Mouse (Mus musculus) skeletal muscle tissue, adult 2 months (tissue): ENCODE data around the gene Zscan2.

Experiments
- DNase-seq: peaks from one replicate; pipeline ENCODE4 v3.0.0-alpha.2; 2012; ENCODE audit warnings: low read depth, low spot score

The Zscan2 gene

DNA sequence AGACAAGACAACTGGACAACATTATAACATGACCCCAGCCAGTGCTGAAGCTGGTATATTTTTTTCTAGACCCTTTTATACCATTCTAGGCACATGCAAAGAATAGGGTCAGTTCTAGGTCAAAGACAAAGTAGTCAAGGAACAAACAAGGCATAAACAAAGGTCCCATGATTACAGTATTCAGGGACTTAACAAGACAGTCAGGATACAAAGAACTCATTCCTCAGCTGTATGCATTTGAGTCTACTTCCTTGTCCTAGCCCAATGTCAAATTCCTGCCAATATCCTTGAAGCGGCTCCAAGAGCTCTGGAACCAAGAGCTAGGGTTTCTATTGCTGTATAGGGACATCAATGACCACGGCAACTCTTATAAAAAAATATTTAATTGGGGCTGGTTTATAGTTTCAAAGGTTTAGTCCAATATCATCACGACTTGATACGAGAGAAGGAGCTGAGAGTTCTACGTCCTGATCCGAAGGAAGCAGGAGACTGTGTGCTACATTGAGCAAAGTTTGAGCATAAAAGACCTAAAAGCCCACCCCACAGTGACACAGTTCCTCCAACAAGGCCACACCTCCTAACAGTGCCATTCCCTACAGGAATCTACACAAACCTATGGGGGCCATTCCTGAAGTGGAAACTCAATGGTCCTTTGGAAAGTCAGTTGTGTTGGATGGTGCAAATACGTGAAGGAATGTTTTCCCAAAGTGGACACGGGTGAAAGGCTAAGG lies 16.6 kb upstream of the Zscan2 start:
- DNase-seq, result no peak

DNA sequence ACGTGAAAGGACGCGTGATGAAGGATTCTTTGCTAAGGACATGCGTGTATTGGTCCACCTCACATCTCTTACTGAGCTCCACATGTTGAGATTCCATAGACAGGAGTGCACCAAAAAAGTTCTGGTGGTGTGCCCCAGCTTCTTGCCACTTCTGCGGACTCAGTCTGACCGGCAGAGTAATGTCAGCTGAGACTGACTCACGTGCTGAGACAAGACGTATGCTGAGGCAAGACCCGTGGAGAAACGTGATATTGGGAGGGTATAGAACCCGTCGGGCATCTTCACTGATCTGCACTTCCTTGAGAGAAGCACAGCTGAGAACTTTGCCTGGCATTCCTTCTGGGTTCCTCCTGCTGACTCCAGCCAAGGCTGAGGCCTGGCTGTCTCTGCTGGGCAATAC lies 16.0 kb upstream of the Zscan2 start:
- DNase-seq, result no peak

DNA sequence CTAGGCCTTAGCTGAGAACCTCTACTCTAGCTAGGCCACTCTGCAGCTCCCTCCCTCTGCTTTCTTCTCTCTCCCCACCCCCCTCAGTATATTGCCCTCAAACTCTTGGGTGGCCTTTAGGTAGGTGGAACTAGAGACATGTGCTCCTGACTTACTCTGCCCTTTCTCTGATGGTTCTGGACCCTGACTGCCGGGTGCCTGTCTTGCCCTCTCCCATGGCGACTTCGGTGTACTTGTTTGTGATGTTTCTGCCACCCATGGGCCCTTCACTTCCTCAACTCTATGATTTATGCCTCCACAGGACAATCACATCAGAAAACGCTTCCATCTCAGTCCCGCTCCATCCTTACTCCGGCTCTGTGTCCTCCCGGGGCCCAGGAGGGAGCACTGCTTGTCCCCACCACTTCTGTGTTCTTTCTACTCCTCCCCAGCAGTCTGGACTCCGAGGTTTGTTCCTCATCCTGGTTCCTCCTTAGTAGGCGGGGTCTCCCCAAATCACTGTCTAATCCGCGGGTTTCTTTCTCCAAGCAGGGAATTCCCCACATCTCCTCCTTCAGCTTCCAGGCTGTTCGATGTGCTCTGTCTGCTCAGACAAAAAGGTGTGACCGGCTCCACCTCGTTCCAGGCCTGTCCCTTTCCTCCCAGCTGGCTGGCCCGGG lies 15.0 kb upstream of the Zscan2 start:
- DNase-seq, result peak; percentile 32

DNA sequence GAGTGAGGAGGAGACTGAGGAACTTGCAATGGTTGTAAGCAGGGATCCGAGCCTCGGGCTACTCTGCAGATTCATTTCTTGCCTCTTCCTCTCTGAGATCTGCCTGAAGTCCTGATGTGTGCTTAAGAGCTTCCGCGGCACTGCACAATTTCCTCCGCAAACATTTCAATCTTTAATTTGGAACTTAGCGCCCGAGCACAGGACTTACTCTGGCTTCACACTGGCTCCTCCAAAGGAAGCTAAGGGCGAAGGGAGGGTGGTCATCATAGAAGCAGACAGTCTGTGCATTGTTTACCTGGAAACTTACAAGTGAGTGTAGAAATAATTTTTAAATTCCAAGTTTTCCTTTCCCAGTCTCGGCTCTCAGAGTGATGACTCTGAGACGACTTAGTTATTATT lies 14.4 kb upstream of the Zscan2 start:
- DNase-seq, result no peak

DNA sequence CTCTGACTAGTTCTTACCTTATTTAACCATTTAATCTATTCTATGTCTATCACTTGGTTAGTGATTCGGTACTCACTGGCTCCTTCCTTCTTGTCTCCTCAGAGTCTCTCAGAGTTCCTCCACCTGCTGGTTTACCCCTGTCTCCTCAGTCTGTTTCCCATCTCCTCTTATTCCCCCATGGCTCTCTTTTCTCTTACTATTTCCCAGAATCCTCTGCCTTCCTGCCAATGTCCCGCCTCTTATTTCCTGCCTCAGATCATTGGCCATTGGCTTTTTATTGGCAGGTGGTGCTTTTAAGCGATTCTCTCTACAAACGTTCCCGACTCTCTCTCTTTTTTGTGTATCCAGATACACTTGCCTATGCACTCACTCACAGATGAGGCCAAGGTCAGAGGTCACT lies 14.0 kb upstream of the Zscan2 start:
- no peak for DNase-seq

DNA sequence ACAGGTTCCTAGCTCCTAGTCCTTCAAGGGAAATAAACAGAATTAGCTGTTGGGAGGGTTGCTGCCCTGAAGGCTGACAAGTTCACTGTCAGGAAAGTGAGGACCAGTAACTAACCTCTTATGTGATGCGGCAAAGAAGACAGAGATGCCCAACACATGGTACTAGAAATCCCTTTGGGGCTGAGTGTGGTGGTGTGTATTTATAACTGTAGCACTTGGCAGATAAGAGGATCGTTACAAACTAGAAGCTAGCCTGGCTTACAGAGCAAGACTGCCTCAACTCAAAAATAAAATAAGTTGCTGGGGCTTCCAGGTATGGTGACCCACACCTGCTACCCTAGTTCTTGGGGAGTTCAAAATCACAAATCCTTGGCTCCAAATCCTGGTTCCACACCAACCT lies 11.5 kb upstream of the Zscan2 start:
- no peak for DNase-seq

DNA sequence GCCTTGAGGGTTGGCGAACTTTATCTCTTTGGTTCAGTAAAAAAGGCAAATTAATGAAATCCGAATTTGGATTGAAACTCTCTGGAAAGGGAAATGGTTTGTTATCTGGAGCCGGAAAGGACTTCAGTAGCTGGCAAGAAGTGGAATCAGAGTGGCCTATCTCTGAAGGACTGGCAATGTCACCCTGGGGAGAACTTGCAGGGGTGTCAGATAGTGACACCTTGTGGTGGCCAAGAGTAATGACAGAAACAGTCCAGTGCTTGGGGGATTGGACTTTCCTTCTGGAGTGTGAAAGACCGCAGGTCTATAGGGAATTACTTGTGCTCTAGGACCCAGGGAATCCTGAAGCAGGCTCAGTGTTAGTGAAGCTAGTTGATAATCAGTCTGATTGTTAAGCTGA lies 11.0 kb upstream of the Zscan2 start:
- peak; percentile 85 for DNase-seq

DNA sequence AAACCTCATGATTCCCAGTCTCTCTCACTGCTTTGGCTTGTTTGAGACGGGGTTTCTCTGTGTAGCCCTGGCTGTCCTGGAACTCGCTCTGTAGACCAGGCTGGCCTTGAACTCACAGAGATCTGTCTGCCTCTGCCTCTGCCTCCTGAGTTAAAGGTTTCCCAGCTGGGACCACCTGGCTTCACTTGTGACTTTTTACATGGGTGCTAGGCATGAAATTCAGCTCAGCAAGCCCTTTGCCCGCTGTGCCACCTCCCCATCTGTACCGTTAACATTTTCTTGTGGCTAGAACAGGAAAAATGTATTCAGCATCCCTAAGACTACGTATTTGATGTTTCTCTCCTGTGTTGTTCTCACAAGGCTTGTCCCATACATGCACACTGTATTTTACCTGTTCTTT lies 10.2 kb upstream of the Zscan2 start:
- no peak for DNase-seq

DNA sequence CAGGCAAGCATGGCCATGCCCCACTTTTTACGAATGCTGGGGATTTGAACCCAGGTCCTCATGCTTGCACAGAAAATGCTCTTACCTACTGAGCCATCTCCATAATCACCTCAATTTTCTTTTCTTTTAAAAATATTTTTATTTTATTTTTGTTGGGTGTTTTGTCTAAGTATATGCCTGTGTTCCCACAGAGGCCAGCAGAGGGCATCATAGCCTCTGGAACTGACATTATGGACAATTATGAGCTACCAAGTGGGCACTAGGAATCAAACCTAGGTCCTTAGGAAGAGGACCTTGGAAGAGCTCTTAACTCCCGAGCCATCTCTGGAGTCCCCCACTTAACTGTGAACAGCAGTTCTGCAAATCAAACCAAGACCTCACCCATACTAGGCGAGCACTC lies 7.5 kb upstream of the Zscan2 start:
- DNase-seq, result no peak

DNA sequence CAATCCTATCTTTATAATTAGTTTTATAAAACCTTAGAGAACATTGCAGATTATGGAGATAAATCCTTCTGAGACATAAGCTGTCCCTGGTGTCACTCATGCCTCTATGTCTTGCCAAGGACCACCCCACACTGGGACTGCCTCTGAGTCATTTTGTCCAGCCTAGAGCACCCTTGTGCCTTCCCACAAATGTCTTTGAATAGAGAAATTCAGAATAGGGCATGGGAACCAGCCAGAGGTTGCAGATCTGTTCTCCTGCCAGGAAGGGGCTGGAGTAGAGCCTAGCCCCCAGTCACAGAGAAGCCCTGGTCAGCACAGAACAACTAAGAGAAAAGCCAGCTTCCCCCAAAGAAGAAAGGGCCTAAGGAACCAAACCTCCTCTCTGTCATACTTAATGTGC lies 5.4 kb upstream of the Zscan2 start:
- no peak for DNase-seq

DNA sequence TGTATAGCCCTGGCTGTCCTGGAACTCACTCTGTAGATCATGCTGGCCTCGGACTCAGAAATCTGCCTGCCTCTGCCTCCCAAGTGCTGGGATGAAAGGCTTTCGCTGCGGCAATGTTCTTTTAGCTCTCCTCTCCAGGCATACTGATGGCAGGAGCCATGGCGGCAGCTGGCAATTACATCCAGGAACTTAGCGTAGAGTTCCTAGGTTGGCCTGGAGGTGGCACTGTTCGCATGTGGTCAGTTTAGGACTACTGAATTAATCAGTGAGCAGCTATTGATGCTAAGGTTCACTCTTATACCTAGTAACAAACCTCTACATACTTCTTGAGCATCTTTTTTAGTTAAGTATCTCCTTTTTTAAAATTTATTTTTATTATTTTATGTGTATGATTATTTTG lies 3.5 kb upstream of the Zscan2 start:
- DNase-seq, result peak; percentile 49

DNA sequence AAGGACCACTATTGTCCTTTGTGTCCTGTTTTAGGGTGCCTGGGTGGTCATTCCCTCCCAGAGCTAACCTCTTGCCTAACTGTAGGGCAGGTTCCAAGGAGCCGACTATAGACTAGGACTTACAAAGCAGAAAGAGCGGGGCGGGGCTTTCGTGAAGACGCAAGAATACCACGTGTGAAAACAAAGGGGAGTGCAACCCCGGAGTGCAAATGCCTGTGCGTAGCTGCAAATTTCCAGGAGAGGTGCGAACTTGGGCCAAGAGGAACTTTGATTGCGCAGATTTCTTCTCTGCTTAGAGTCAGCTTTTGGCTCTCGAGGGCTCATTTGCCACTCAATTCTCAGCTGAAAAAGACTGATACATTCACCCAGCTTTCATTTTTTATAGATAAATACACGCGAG lies 493 bp upstream of the Zscan2 start:
- peak; percentile 24 for DNase-seq

DNA sequence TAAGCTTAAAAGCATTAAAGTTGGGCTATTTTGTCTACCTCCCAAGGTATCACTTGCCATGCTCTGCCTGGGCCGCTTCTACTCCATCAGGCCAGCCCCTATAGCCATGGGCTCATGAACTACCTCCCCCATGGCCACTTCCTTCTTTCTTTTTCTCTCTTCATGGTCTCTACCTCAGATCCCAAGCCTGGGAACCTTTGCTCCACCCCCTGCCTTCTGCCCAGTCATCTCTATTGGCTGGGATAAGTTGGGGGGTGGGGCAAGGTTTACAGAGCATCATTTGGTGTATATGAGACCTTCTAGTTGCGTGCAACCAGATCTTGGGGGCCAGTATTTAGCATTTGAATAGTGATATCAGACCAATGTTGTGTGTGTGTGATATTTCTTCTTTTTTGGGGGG lies 1.8 kb downstream of the Zscan2 start:
- no peak for DNase-seq

DNA sequence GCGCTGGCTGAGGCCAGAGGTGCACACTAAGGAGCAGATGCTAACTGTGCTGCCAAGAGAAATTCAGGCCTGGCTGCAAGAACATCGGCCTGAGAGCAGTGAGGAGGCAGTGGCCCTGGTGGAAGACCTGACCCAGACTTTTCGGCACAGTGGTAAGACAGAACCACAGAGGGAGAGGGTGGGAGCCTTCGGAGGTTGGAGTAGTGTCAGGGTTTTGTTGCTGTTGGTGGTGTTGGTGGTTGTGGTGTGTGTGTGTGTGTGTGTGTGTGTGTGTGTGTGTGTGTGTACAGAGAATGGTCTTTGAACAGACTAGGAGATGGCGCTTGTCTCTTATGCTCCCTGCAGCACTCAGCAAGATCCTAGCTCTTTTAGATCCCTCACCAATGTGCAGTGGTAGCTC lies 2.8 kb downstream of the Zscan2 start:
- no peak for DNase-seq

DNA sequence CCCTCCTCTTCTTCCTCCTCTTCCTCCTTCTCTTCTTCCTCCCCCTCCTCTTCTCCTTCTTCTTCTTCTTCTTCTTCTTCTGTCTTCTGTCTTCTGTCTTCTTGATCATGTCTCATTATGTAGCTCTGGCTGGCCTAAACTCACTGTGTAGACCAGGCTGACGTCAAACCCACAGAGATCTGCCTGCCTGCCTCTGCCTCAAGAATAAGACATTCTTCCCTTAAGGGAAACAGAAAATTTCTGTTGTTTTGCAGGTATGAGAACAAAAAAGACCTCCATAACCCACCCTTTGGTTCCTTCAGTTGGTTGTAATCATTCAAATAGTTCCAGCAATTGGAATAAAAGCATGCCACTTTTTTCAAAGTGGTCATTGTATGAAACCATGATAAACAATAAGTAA lies 3.4 kb downstream of the Zscan2 start:
- DNase-seq, result no peak

DNA sequence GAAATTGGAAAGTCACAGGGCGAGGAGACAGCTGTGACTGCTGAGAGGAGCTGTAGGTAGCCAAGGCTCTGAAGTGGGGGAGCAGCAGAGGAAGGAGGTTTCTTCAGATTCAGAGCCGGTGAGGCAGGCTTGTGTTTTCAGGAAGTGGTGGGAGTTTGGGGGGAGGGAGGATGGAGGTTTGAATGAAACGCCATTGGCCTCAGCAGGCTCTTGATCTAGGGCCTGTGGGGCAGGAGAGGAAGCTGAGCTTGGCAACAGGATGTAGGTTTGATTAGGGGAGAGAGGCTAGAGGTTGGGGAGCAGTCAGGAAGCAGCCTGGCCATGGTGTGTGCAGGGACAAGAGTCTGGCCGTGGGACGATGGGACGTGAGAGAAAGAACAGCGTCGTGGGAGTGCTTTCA lies 4.1 kb downstream of the Zscan2 start:
- DNase-seq, result no peak

DNA sequence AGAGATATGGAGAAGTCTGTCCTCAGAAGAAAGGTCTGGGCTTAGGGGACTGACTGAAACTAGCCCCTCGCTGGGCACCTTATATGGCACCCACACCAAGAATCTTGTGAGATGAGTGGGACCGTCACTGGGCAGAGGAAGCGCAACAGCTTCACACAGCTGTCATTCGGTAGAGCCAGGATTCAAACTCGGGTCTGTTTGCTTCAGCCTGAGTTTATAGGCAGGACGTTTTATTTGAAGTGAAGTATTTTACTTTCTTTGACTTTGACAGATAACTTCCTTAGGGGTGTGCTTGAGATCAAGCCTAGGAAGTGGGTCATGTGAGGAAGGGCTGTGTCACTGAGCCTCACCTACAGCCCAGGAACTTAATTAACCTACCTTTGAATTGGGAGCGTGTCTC lies 4.8 kb downstream of the Zscan2 start:
- no peak for DNase-seq

DNA sequence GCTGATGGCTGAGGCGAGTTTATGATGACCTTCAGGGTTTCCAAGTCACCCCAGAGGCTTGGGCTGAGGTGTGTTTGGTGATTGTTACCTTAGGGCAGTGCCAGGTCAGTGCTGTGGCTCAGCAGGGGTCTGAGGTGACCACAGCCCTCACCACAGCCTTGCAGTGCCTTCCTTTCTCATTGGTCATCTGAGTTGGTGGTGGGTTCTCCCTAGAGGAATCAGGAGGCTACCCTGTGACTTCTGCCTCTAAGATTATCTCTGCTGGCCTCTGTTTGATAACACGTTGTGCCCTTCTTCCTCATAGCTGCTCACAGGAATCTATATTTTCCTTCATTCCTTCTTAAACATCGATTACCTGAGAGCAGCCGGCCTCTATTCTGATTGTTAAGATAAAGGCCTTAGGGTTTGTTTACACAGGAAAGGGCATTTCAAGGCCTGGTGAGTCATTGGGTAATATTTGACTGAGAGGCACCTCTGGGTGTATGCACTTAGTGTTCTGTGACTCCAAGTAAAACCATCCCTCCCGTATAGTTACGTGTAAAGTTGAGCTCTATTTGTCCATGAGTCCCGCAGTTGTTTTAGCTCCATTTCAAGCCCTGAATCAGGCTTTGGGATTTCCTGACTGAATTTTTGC lies 5.9 kb downstream of the Zscan2 start:
- no peak for DNase-seq

DNA sequence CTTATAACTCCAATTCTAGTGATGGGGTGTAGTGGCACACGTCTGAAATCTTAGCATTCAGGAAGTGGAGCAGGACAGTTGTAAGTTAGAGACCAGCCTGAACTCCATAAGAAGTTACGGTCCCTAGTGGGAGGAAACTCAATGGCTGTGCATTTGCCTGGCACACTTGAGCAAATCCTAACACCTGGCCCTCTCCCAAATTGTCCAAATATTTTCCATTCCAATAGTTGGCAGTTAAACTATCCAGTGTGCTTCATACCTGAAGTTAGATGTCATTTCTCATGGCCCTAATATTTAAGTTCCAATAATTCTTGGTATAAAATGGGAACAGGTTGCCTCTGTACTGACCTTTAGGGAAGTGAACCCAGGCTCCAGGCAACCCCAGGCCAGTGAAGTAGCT lies 8.0 kb downstream of the Zscan2 start:
- DNase-seq, result no peak

DNA sequence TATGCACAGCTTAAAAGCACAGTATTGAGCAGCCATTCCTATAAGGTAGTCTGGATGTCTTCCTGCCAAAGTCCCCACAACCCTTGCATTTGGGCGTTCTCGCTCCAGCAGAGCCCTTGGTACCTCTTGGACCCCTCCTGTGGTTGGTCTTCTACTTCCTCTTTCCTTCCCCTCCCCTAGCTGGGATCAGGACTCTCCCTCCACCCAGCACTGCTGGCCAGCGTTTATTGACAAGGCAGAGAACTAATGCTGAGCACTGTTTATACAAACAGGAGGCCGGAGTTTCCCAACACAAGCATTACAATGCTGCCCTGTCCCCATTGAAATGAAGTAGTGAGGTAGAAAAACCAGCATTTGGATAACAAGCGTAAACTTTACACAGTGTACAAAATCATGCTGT lies 12.3 kb downstream of the Zscan2 start:
- DNase-seq, result no peak

DNA sequence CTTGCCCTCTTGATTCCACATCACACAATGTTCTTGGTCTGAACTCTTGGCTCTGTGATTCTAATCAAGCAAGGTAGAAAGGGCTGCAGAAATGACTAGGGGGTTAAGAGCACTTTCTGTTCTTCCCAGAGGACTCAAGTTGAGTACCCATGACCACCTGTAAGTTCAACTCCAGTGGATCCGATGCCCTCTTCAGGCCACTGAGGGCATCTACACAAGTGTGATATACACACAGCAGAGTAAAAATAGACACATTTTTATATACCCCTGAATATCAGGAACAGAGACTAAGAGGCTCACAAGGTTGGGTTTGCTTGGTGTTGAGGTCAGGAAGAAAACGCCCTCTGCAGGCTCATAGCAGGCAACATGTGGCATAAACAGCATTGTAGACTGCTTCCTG lies 12.9 kb downstream of the Zscan2 start:
- no peak for DNase-seq

DNA sequence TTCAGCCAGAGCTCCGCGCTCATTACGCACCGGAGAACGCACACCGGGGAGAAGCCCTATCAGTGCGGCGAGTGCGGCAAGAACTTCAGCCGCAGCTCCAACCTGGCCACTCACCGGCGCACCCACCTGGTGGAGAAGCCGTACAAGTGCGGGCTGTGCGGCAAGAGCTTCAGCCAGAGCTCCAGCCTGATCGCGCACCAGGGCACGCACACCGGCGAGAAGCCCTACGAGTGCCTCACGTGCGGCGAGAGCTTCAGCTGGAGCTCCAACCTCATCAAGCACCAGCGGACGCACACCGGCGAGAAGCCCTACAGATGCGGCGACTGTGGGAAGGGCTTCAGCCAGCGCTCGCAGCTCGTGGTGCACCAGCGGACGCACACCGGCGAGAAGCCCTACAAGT lies 15.0 kb downstream of the Zscan2 start:
- no peak for DNase-seq

DNA sequence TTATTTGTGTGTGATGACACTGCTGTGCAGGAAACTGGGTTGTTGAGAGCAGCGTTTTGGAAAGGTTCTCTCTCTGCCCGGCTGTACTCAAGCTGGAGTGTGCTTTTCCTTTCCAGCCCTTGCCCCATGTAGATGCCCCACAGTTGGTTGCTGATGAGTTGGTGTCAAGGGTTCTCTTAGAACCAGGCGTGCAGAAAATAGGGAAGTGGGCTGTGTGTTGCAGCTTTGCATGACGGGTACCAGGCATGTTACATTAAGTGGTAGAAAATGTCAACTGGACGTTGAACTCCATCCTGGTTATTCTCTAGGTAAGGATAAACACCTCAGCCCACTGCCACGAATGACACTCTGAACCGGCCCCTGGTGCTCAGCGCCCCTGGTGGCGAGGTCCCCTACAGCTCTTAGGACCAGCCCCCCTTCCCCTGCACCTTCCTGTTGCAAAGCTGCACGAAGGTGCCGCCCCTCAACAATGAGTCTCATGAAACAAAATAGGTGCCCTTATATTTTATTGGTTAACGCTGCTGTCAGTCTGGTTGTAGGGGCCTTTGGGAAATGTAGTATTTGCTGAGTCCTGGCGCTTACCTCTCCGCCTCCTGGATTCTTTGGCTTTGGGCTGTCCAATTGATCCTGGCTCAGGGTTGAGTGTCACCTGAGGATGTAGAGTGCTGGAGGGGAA lies 22.2 kb downstream of the Zscan2 start:
- peak; percentile 61 for DNase-seq
